Mouse (Mus musculus): ENCODE data around the gene Pnpla2. TPM values are rescaled to one million over a fixed set of nuclear protein-coding genes. Genes with fewer than 3 reads are reported as not detected.
A peak's percentile ranks its signal among the peaks of the same experiment; 100 is the strongest.
"Not testable (repeated sequence)": the region's sequence is repeated elsewhere in the genome, so short reads cannot be mapped to it uniquely, and the experiment has no call there.

Pnpla2 gene
- polyA plus RNA-seq (2016; fragmentation: Nextera tagmentation; extraction: Ambion mirVana) = 13.9 and 14.6 TPM in 2 replicates

GRCm38 (mm10) chr7:141454967-141455551, at the start of gene Pnpla2:
Pnpla2 (plus strand) TSS chr7:141455198.
- H3K27me3 ChIP-seq = peaks cover 25% of the 10 kb centered on the region
- H3K27ac ChIP-seq = peak within 1 kb of the TSS; percentile 58
- peak within 1 kb of the TSS; percentile 51 for H3K4me3 ChIP-seq
- under 1% methylated on average over 43 of the region's 45 CpGs for WGBS
- peak within 1 kb of the TSS; percentile 97 for H3K4me2 ChIP-seq (replicated peaks)
- H3K4me1 ChIP-seq = peaks cover 13% of the 10 kb centered on the region
- H3K36me3 ChIP-seq = peaks cover 22% of the 10 kb centered on the region
- no peaks in the 10 kb centered on the region for H3K9me3 ChIP-seq
- ATAC-seq (ENCODE audit: insufficient number of reproducible peaks, insufficient read depth, low FRiP score, low TSS enrichment) = peak; percentile 64
- peak within 1 kb of the TSS; percentile 69 for H3K9ac ChIP-seq

GRCm38 (mm10) chr7:141405466-141405865, 49.5 kb upstream of the Pnpla2 start:
- peaks cover 6% of the 10 kb centered on the region; the same call in 1 of the 2 replicates for H3K4me1 ChIP-seq
- no peaks in the 10 kb centered on the region for H3K27me3 ChIP-seq
- H3K4me2 ChIP-seq (replicated peaks) = no peak overlapping the region
- no peak for ATAC-seq (ENCODE audit: insufficient number of reproducible peaks, insufficient read depth, low FRiP score, low TSS enrichment)
- H3K36me3 ChIP-seq = peaks cover 65% of the 10 kb centered on the region
- H3K9me3 ChIP-seq = no peaks in the 10 kb centered on the region
- no peak overlapping the region for H3K27ac ChIP-seq
- no peak overlapping the region for H3K4me3 ChIP-seq
- 81% methylated on average over 4 of the region's 4 CpGs for WGBS
- H3K9ac ChIP-seq = no peak overlapping the region

- H3K9me3 ChIP-seq; ATAC-seq (ENCODE audit: insufficient number of reproducible peaks, insufficient read depth, low FRiP score, low TSS enrichment); H3K4me3 ChIP-seq; H3K4me2 ChIP-seq (replicated peaks); H3K27me3 ChIP-seq; H3K27ac ChIP-seq; H3K9ac ChIP-seq; H3K4me1 ChIP-seq: not testable (repeated sequence)
- 92% methylated on average over 7 of the region's 7 CpGs for WGBS
- H3K36me3 ChIP-seq = peaks cover 48% of the 10 kb centered on the region
Measured at GRCm38 (mm10) chr7:141407670-141408069, 47.3 kb upstream of the Pnpla2 start.

GRCm38 (mm10) chr7:141408833-141409232, 46.2 kb upstream of the Pnpla2 start:
- Histone ChIP-seq H3K4me1 (peaks cover 11% of the 10 kb centered on the region), H3K4me3 (no peak overlapping the region), H3K27me3 (no peaks in the 10 kb centered on the region), H3K4me2 (replicated peaks) (no peak overlapping the region), H3K27ac (no peak overlapping the region), H3K9ac (0 out of 2 replicates have a peak overlapping the region, but pooled peaks have one; percentile 5), H3K9me3 (no peaks in the 10 kb centered on the region), H3K36me3 (peaks cover 38% of the 10 kb centered on the region)
- WGBS = 14% methylated on average over 11 of the region's 11 CpGs
- peak; percentile 48; the same call in 1 of the 2 replicates for ATAC-seq (ENCODE audit: insufficient number of reproducible peaks, insufficient read depth, low FRiP score, low TSS enrichment)

- peaks cover 34% of the 10 kb centered on the region for H3K36me3 ChIP-seq
- no peaks in the 10 kb centered on the region for H3K27me3 ChIP-seq
- 89% methylated on average over 8 of the region's 8 CpGs for WGBS
- no peak overlapping the region for H3K27ac ChIP-seq
- H3K9ac ChIP-seq = 0 out of 2 replicates have a peak overlapping the region, but pooled peaks have one; percentile 1
- ATAC-seq (ENCODE audit: insufficient number of reproducible peaks, insufficient read depth, low FRiP score, low TSS enrichment) = no peak
- no peaks in the 10 kb centered on the region for H3K9me3 ChIP-seq
- no peak overlapping the region for H3K4me3 ChIP-seq
- no peak overlapping the region for H3K4me2 ChIP-seq (replicated peaks)
- H3K4me1 ChIP-seq = peaks cover 11% of the 10 kb centered on the region
Measured at GRCm38 (mm10) chr7:141410631-141411030, 44.4 kb upstream of the Pnpla2 start.

GRCm38 (mm10) chr7:141411667-141412066, 43.3 kb upstream of the Pnpla2 start:
- Histone ChIP-seq H3K4me2 (replicated peaks) (no peak overlapping the region), H3K9ac (no peak overlapping the region), H3K9me3 (no peaks in the 10 kb centered on the region), H3K4me1 (peaks cover 11% of the 10 kb centered on the region), H3K36me3 (peaks cover 34% of the 10 kb centered on the region), H3K27ac (no peak overlapping the region), H3K4me3 (no peak overlapping the region), H3K27me3 (no peaks in the 10 kb centered on the region)
- ATAC-seq (ENCODE audit: insufficient number of reproducible peaks, insufficient read depth, low FRiP score, low TSS enrichment) = no peak
- 80% methylated on average over 1 of the region's 1 CpGs for WGBS

GRCm38 (mm10) chr7:141413331-141413730, 41.7 kb upstream of the Pnpla2 start:
- Histone ChIP-seq H3K9me3 (no peaks in the 10 kb centered on the region), H3K27ac (peak overlapping the region; percentile 72), H3K27me3 (no peaks in the 10 kb centered on the region), H3K9ac (peak overlapping the region; percentile 82), H3K4me1 (peaks cover 11% of the 10 kb centered on the region), H3K36me3 (peaks cover 25% of the 10 kb centered on the region), H3K4me3 (peak overlapping the region; percentile 57), H3K4me2 (replicated peaks) (peak overlapping the region; percentile 72)
- peak; percentile 1; the same call in 1 of the 2 replicates for ATAC-seq (ENCODE audit: insufficient number of reproducible peaks, insufficient read depth, low FRiP score, low TSS enrichment)
- 5% methylated on average over 16 of the region's 16 CpGs for WGBS

GRCm38 (mm10) chr7:141413809-141414584, 41.0 kb upstream of the Pnpla2 start, which contains the start of gene Gatd1:
Gatd1 (minus strand) TSS chr7:141414136.
- ATAC-seq (ENCODE audit: insufficient number of reproducible peaks, insufficient read depth, low FRiP score, low TSS enrichment) = peak; percentile 82
- 1% methylated on average over 56 of the region's 56 CpGs for WGBS
- peak within 1 kb of the TSS; percentile 72 for H3K27ac ChIP-seq
- peak within 1 kb of the TSS; percentile 72 for H3K4me2 ChIP-seq (replicated peaks)
- no peaks in the 10 kb centered on the region for H3K9me3 ChIP-seq
- H3K36me3 ChIP-seq = peaks cover 18% of the 10 kb centered on the region
- no peaks in the 10 kb centered on the region for H3K27me3 ChIP-seq
- peaks cover 9% of the 10 kb centered on the region for H3K4me1 ChIP-seq
- peak within 1 kb of the TSS; percentile 82 for H3K9ac ChIP-seq
- peak within 1 kb of the TSS; percentile 57 for H3K4me3 ChIP-seq

GRCm38 (mm10) chr7:141416144-141416841, 38.7 kb upstream of the Pnpla2 start:
- ATAC-seq (ENCODE audit: insufficient number of reproducible peaks, insufficient read depth, low FRiP score, low TSS enrichment) = no peak
- H3K9me3 ChIP-seq = no peaks in the 10 kb centered on the region

GRCm38 (mm10) chr7:141417731-141418681, 37.0 kb upstream of the Pnpla2 start:
- no peaks in the 10 kb centered on the region for H3K9me3 ChIP-seq
- H3K4me1 ChIP-seq = peaks cover 3% of the 10 kb centered on the region; the same call in 1 of the 2 replicates
- no peak for ATAC-seq (ENCODE audit: insufficient number of reproducible peaks, insufficient read depth, low FRiP score, low TSS enrichment)
- H3K4me2 ChIP-seq (replicated peaks) = no peak overlapping the region
- no peaks in the 10 kb centered on the region for H3K27me3 ChIP-seq
- no peak overlapping the region for H3K4me3 ChIP-seq
- H3K9ac ChIP-seq = no peak overlapping the region
- 67% methylated on average over 8 of the region's 8 CpGs for WGBS
- no peak overlapping the region for H3K27ac ChIP-seq
- no peaks in the 10 kb centered on the region for H3K36me3 ChIP-seq

More at GRCm38 (mm10) chr7:141416144-141416841, 38.7 kb upstream of the Pnpla2 start:
- Histone ChIP-seq H3K27ac (no peak overlapping the region), H3K4me2 (replicated peaks) (no peak overlapping the region), H3K4me3 (no peak overlapping the region), H3K4me1 (peaks cover 6% of the 10 kb centered on the region; the same call in 1 of the 2 replicates), H3K9ac (no peak overlapping the region), H3K36me3 (no peaks in the 10 kb centered on the region), H3K27me3 (no peaks in the 10 kb centered on the region)
- 83% methylated on average over 6 of the region's 6 CpGs for WGBS
